Mouse (Mus musculus) liver, embryonic 16.5 days (tissue): ENCODE data around the gene Mrgprh. TPM values are rescaled to one million over a fixed set of nuclear protein-coding genes. Genes with fewer than 3 reads are reported as not detected.

Experiments
- ATAC-seq: fragments of 200-750 bp; cut with Nextera tagmentation; 2 replicates; pipeline ENCODE4 v1.8.0; 2017; ENCODE audit warnings: low read depth, mild to moderate bottlenecking, moderate number of reproducible peaks, moderate library complexity
- H3K27ac ChIP-seq: fragments of 300-500 bp; sonication (generic); 2 replicates; pipeline ENCODE4 v1.5.1; 2014; ENCODE audit warnings: mild to moderate bottlenecking, low read length
- H3K27me3 ChIP-seq: fragments of 300-500 bp; sonication (generic); 2 replicates; pipeline ENCODE4 v1.6.1; 2014; ENCODE audit warnings: low read depth, low read length, mixed read lengths; ENCODE audit not compliant: control insufficient read depth, insufficient read depth
- H3K36me3 ChIP-seq: fragments of 300-500 bp; sonication (generic); 2 replicates; pipeline ENCODE4 v1.6.1; 2014; ENCODE audit warnings: mild to moderate bottlenecking; ENCODE audit not compliant: control insufficient read depth, insufficient read depth
- H3K4me1 ChIP-seq: fragments of 300-500 bp; sonication (generic); 2 replicates; pipeline ENCODE4 v1.6.1; 2014; ENCODE audit warnings: low read depth, low read length, mixed read lengths; ENCODE audit not compliant: control insufficient read depth
- H3K4me2 ChIP-seq: fragments of 300-500 bp; sonication (generic); 2 replicates; pipeline ENCODE4 v1.6.1; 2014; ENCODE audit warnings: low read depth, low read length, mixed read lengths
- H3K4me3 ChIP-seq: fragments of 300-500 bp; sonication (generic); 2 replicates; pipeline ENCODE4 v1.5.1; 2014; ENCODE audit warnings: low read depth, mild to moderate bottlenecking, low read length
- H3K9ac ChIP-seq: fragments of 300-500 bp; sonication (generic); 2 replicates; pipeline ENCODE4 v1.6.1; 2014; ENCODE audit warnings: low read depth, low read length
- H3K9me3 ChIP-seq: fragments of 300-500 bp; sonication (generic); replicated peaks from 2 replicates; pipeline ENCODE4 v1.6.1; 2016; ENCODE audit warnings: low read length; ENCODE audit not compliant: control insufficient read depth
- WGBS: fragments of 180-500 bp; shearing (Covaris S2); extraction: QIAGEN DNeasy Blood & Tissue Kit; methylation state at CpG from one replicate; pipeline ENCODE4 v1.1.7; 2014; ENCODE audit not compliant: insufficient replicate concordance; 5-methylcytosine and 5-hydroxymethylcytosine counted together
- polyA plus RNA-seq: library from polyadenylated mRNA; unstranded; fragments of >200 nt; fragmentation: Nextera tagmentation; extraction: Ambion mirVana; gene quantifications from 2 replicates; pipeline ENCODE4 v1.2.1, GENCODE M21; 2015

Gene Mrgprh
- polyA plus RNA-seq, 1 experiment from 2014 or later = not detected

DNA sequence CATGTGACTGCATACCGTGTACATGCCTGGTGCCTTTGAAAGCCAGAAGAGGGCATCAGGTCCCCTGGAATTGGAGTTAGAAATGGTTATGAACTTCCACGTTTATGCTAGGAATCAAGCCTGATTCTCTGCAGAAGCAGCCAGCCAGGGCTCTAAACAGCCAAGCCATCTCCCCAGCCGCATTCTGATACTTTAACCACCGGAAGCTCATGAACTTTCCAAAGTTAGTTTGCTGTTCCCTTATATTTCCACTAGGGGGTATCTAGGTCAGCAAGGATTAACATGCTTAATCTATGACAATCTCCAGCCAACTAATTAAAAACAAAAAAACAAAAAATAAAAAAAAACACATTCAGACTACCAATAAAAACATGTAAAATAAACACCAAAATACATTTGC lies 17.8 kb upstream of the Mrgprh start:
- Histone ChIP-seq H3K4me3 (no peak overlapping the region), H3K27me3 (no peaks in the 10 kb centered on the region), H3K9ac (no peak overlapping the region), H3K27ac (no peak overlapping the region), H3K36me3 (no peaks in the 10 kb centered on the region), H3K4me2 (no peak overlapping the region), H3K9me3 (no peaks in the 10 kb centered on the region), H3K4me1 (no peaks in the 10 kb centered on the region)
- ATAC-seq = no peak
- WGBS = 25% methylated on average over 4 of the region's 4 CpGs

DNA sequence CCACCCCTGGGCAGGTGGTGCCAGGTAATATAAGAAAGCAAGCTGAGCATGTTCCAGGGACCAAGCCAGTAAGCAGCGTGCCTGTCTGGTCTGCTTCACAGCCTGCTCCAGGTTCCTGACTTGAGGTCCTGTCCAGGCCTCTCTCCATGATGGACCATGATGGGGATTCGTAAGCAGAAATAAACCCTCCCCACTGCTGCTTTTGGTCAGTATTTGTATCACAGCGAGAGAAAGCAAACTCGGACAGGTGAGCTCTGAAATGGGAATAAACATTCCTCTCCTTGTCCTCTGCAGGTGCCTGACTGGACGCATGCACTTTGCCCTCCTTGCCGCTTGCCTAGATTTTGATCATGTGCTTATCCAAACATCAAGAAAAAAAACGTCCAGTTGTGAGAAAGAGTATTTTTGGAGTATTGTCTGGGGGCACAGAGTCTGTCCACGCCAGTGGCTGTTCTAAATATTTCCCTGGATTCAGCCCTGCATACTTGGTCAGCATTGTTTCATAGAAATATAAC lies 16.8 kb upstream of the Mrgprh start:
- no peak overlapping the region for H3K4me2 ChIP-seq
- no peak overlapping the region for H3K9ac ChIP-seq
- ATAC-seq = no peak
- no peak overlapping the region for H3K27ac ChIP-seq
- 53% methylated on average over 8 of the region's 8 CpGs for WGBS
- no peaks in the 10 kb centered on the region for H3K27me3 ChIP-seq
- no peaks in the 10 kb centered on the region for H3K36me3 ChIP-seq
- H3K4me3 ChIP-seq = no peak overlapping the region
- H3K4me1 ChIP-seq = no peaks in the 10 kb centered on the region
- H3K9me3 ChIP-seq = no peaks in the 10 kb centered on the region

DNA sequence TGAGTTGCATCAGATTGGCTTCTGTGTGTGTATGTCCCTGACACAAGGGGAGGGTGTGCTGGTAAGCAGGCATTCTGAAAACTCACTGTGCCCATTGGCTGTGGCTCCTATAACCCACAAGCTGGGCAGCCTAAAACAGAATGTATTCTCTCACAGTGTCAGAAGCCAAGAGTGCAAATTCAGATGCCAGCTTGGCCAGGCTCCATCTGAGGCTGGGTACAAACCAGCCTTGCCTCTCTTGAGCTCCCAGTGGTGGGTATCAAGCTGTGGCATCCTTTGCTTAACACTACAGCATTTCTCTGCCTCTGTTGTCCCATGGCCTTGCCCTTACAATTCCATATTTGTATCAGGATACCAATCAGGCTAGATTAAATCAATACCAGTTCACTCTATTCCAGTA lies 11.7 kb upstream of the Mrgprh start:
- no peaks in the 10 kb centered on the region for H3K4me1 ChIP-seq

DNA sequence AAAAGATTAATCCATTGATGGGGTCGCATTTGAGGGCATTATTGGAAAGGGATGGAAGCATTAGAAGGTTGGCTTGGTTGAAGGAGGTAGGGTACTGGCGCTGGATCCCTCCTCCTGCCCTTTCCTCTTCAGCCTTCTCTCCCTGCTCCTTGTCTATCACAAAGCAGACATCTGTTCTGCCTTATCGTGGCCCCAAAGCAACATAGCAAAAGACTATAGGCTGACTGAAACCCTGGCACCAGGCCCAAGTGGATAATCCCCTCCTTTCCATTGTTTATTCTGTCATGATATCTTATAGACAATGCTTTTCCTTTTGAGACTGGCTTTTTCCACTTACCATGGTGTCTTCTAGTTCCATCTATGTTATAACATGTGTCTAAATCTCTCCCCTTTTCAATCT lies 10.4 kb upstream of the Mrgprh start:
- no peak overlapping the region for H3K4me2 ChIP-seq
- H3K36me3 ChIP-seq = no peaks in the 10 kb centered on the region
- H3K9me3 ChIP-seq = no peaks in the 10 kb centered on the region
- ATAC-seq = no peak
- H3K9ac ChIP-seq = no peak overlapping the region
- H3K27me3 ChIP-seq = peaks cover 2% of the 10 kb centered on the region; the same call in 1 of the 2 replicates
- 39% methylated on average over 3 of the region's 3 CpGs for WGBS
- no peaks in the 10 kb centered on the region for H3K4me1 ChIP-seq
- H3K4me3 ChIP-seq = no peak overlapping the region
- no peak overlapping the region for H3K27ac ChIP-seq

More for the DNA sequence above, 11.7 kb upstream of the Mrgprh start:
- Histone ChIP-seq H3K9me3 (no peaks in the 10 kb centered on the region), H3K4me3 (no peak overlapping the region), H3K27me3 (no peaks in the 10 kb centered on the region), H3K4me2 (no peak overlapping the region), H3K9ac (no peak overlapping the region), H3K36me3 (no peaks in the 10 kb centered on the region), H3K27ac (no peak overlapping the region)
- ATAC-seq = no peak

DNA sequence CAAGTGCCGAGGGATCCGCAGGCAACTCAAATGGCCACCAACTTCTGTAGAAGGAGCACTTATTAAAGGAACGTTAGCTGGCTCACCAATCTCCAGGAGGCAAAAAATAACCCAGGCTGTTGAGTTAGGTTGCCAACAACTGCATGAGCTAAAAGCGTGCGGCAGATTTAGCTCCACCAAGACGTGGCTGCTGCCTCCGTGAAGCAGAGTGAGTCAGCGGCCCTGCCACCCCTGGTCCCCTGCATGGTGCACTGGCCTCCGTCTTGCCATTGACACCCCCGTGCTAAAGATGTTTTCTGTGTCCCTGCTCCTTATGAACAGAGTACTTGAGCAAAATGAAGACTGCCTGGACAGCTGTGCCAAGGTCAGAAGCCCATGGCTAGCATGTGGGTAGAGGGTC lies 9.0 kb upstream of the Mrgprh start:
- ATAC-seq = no peak
- Histone ChIP-seq H3K9me3 (no peaks in the 10 kb centered on the region), H3K4me3 (no peak overlapping the region), H3K27ac (no peak overlapping the region), H3K9ac (no peak overlapping the region), H3K27me3 (peaks cover 6% of the 10 kb centered on the region), H3K36me3 (no peaks in the 10 kb centered on the region), H3K4me2 (no peak overlapping the region), H3K4me1 (no peaks in the 10 kb centered on the region)
- WGBS = 68% methylated on average over 10 of the region's 10 CpGs

DNA sequence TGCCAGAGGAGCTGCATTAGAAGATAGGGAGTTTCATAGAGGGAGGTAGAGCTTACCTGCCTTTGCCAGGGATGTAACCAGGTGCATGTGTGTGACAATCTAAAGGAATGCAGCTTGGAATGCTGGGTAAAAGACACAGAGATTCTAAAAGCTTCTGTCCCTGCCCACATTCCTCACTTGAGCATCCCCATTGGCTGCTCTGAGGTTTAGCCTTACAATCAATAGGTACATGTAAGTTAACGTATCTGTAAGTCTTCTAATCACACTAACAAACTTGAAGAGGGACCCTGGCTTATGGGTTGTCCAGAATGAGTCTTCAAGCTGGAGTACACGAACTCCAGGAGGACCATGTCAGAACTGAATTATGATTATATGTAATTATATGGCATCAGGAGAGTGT lies 7.8 kb upstream of the Mrgprh start, which contains the start of gene Mas1:
TSS of gene Mas1 (minus strand) at position 101 of the 400 bp plus-strand sequence.
- no peak for ATAC-seq
- peaks cover 6% of the 10 kb centered on the region for H3K27me3 ChIP-seq
- WGBS = 40% methylated on average over 2 of the region's 2 CpGs

DNA sequence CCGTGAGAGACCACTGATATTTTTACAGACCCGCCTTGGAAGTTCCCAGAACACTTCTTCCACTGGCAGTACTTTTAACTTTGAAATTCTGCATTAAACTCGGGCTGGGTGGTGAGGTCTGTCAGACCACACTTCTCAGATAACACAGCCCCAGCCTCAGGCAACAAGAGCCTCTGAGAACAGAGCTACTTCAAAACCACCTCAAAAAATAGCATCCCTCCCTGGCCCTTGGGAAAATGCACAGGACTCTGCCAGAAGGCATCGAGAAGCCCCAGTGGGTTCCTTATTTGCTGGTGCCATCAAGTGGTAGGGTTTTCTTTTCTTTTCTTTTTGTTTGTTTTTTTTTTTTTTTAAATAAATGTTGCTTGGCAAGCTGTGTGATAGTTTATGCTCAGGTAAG lies 7.2 kb upstream of the Mrgprh start:
- WGBS = 17% methylated on average over 4 of the region's 4 CpGs
- H3K27me3 ChIP-seq = peaks cover 6% of the 10 kb centered on the region

More for the DNA sequence above, 7.8 kb upstream of the Mrgprh start, which contains the start of gene Mas1:
- Histone ChIP-seq H3K4me1 (no peaks in the 10 kb centered on the region), H3K27ac (no peak within 1 kb of the TSS), H3K4me3 (no peak within 1 kb of the TSS), H3K4me2 (no peak within 1 kb of the TSS), H3K9ac (no peak within 1 kb of the TSS), H3K36me3 (no peaks in the 10 kb centered on the region), H3K9me3 (no peaks in the 10 kb centered on the region)

DNA sequence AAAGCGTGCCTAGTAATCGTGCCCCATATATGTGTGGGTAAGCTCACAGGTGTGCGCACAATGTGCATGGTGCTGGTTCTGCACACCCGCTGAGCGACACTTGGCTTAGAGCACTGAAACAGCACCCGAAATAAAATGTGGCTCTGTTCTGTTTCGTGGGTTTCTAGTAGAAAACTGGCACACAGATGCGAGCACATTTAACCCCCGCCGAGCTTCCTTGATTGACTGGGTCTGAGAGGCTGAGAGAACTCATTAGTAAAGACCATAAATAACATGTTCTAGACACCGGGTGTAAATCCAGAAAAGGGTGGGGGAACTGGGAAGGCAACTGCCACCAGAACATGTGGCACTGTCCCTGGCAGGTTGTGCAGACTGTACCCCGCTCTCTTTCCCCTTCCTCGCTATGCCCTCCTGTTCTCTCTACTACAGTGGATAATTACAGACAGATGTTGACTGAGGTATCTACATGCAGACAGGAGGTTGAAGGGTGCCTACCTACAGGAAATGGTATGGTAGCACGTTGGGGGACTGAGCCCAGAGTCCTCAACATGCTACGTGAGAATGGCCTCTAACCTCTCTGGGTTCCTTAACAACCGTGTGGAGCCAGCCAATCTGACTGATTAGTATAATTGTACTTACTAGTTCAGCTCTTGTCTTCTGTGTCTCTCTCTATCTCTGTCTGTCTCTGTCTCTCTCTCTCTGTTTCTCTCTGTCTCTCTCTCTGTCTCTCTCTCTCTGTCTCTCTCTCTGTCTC lies 3.4 kb upstream of the Mrgprh start:
- H3K27me3 ChIP-seq = peaks cover 6% of the 10 kb centered on the region
- H3K4me2 ChIP-seq = no peak overlapping the region
- no peaks in the 10 kb centered on the region for H3K36me3 ChIP-seq
- no peak overlapping the region for H3K27ac ChIP-seq
- H3K4me1 ChIP-seq = no peaks in the 10 kb centered on the region
- 52% methylated on average over 16 of the region's 16 CpGs for WGBS
- H3K9me3 ChIP-seq = no peaks in the 10 kb centered on the region
- ATAC-seq = no peak
- H3K9ac ChIP-seq = no peak overlapping the region
- H3K4me3 ChIP-seq = no peak overlapping the region

More for the DNA sequence above, 7.2 kb upstream of the Mrgprh start:
- no peaks in the 10 kb centered on the region for H3K4me1 ChIP-seq
- H3K4me2 ChIP-seq = no peak overlapping the region
- no peak for ATAC-seq
- no peak overlapping the region for H3K4me3 ChIP-seq
- H3K9ac ChIP-seq = no peak overlapping the region
- no peaks in the 10 kb centered on the region for H3K9me3 ChIP-seq
- no peak overlapping the region for H3K27ac ChIP-seq
- H3K36me3 ChIP-seq = no peaks in the 10 kb centered on the region

DNA sequence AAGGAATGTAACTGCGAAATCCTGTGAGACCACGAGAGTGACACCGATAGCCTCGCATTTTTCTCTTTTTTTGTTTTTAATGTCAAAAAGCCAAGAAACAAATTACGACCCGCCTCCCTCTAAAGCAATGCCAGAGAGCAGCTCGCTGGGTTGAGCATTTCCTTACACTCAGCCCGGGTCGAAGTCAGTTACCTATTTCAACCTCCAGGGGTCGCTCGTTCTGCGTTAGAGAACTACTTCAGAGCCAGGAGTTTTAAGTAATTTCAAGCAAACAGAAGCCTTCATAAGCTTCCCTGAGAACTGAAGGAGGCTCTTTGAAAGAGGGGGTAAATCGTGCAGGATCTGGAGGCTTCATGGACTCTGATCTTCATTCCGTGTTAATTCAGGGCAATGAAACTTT lies 4.3 kb downstream of the Mrgprh start:
- no peaks in the 10 kb centered on the region; the same call in none of the 2 replicates for H3K4me1 ChIP-seq
- WGBS = 2% methylated on average over 14 of the region's 14 CpGs
- H3K27ac ChIP-seq = no peak overlapping the region
- H3K4me3 ChIP-seq = no peak overlapping the region
- H3K9ac ChIP-seq = peak overlapping the region; percentile 14; the same call in 1 of the 2 replicates
- H3K36me3 ChIP-seq = no peaks in the 10 kb centered on the region
- ATAC-seq = peak; percentile 51; the same call in 1 of the 2 replicates
- no peaks in the 10 kb centered on the region; the same call in 1 of the 2 replicates for H3K27me3 ChIP-seq
- no peaks in the 10 kb centered on the region for H3K9me3 ChIP-seq
- peak overlapping the region; percentile 25; the same call in 1 of the 2 replicates for H3K4me2 ChIP-seq
